9 mouse cellular contexts compared by ENCODE assay signal in genomic region chr2:94398138-94398970, GRCm38 (mm10). TPM values are rescaled to one million over a fixed set of nuclear protein-coding genes. Genes with fewer than 3 reads are reported as not detected.
A peak's percentile ranks its signal among the peaks of the same experiment; 100 is the strongest.
DNase-seq lines count a peak whose midpoint lies in the region; ATAC-seq and TF ChIP-seq lines count a peak whose summit lies in the region.
"Had no signal": no experiment of that assay in that cellular context is flagged by ENCODE, and none has a peak within 500 bp of the region (broad histone marks: within the 10 kb centered on the region; RNA-seq: fewer than 3 reads in every experiment).

No protein-coding gene starts in this region.

- intact Hi-C loops in left cerebral cortex, postnatal 4 days (cut with DNase I), result no loop called here

- DNase-seq in lung, adult 18-20 months, result peak; percentile 7 to 12
- no peak for DNase-seq in lung, adult 2 months
- peak; percentile 22 to 29 for DNase-seq in frontal cortex, postnatal 14 days (ENCODE audit: low spot score in 2 of 2)
- DNase-seq in hindbrain, embryonic 14.5 days (ENCODE audit: low spot score), result peak; percentile 56
- peak; percentile 85 for DNase-seq in left cerebral cortex, postnatal 4 days
- DNase-seq in skeletal muscle tissue, adult 2 months (ENCODE audit: low read depth, low spot score), result peak; percentile 91
- no peak for DNase-seq in urinary bladder, postnatal 10 days (ENCODE audit: low spot score)

- H3K36me3 ChIP-seq in hindbrain, embryonic 14.5 days (replicated peaks; ENCODE audit: control insufficient read depth, insufficient read depth), result peaks cover 9% of the 10 kb centered on the region; the same call in 1 of the 2 replicates

- 57% methylated on average over 8 of the region's 8 CpGs for WGBS in lung, adult 2 months
- 60% methylated on average over 8 of the region's 8 CpGs for WGBS in hindbrain, embryonic 14.5 days

- no peak for TF ChIP-seq CTCF in lung, adult 2 months (IDR thresholded peaks at IDR 0.05; ENCODE audit: insufficient read depth, low read length)

- H3K9ac ChIP-seq in hindbrain, embryonic 14.5 days, result no peak overlapping the region

- H3K27me3 ChIP-seq in hindbrain, embryonic 14.5 days (ENCODE audit: control insufficient read depth, insufficient read depth, low read length), result no peaks in the 10 kb centered on the region
- H3K27me3 ChIP-seq: megakaryocyte, embryonic 14.5 days had no signal

- no peak overlapping the region for H3K4me3 ChIP-seq in lung, adult 2 months (replicated peaks; ENCODE audit: extremely low read depth, low read depth, low read length)
- no peak overlapping the region for H3K4me3 ChIP-seq in hindbrain, embryonic 14.5 days (replicated peaks; ENCODE audit: low read length)
- H3K4me3 ChIP-seq: megakaryocyte, embryonic 14.5 days had no signal

- TF ChIP-seq POLR2A in lung, adult 2 months (IDR thresholded peaks at IDR 0.05; ENCODE audit: borderline replicate concordance, extremely low read depth, low read depth, low read length), result no peak

- no peaks in the 10 kb centered on the region for H3K9me3 ChIP-seq in hindbrain, embryonic 14.5 days (ENCODE audit: control insufficient read depth, low read length)
- H3K9me3 ChIP-seq: megakaryocyte, embryonic 14.5 days had no signal

- peaks cover 6% of the 10 kb centered on the region for H3K4me1 ChIP-seq in lung, adult 2 months (ENCODE audit: control insufficient read depth, insufficient read depth, low read length)
- H3K4me1 ChIP-seq in hindbrain, embryonic 14.5 days (replicated peaks; ENCODE audit: control insufficient read depth, insufficient read depth, low read length), result peaks cover 12% of the 10 kb centered on the region

- no peak overlapping the region for H3K4me2 ChIP-seq in hindbrain, embryonic 14.5 days (replicated peaks)

- H3K27ac ChIP-seq in hindbrain, embryonic 14.5 days, result peak overlapping the region; percentile 71

- peak; percentile 83 for ATAC-seq in hindbrain, embryonic 14.5 days (ENCODE audit: low FRiP score)
- ATAC-seq in erythroid progenitor cell, adult 5-6 weeks (replicated peaks; ENCODE audit: low FRiP score, poor library complexity, severe bottlenecking), result no peak

RNA-seq across cellular contexts. Expression of gene Ttc17, which starts 8.1 kb away (rescaled TPM):
- 15.0 and 18.6 TPM in 2 replicates for polyA plus RNA-seq in lung, adult 2 months (2012; rRNA removed)
- polyA plus RNA-seq in hindbrain, embryonic 14.5 days (2014; fragmentation: Nextera tagmentation; extraction: Ambion mirVana), result 25.1 and 27.9 TPM in 2 replicates
- total RNA-seq in left cerebral cortex, postnatal 4 days (2021), result 10 to 100 TPM; 34.2 to 35.1 TPM
- 11.3 and 13.7 TPM in 2 replicates for total RNA-seq in erythroid progenitor cell, adult 5-6 weeks (2015; ENCODE audit: low replicate concordance)
- total RNA-seq in erythroid progenitor cell, adult 5-6 weeks (2017; ENCODE audit: low replicate concordance), result 12.4 and 17.5 TPM in 2 replicates

RNA-seq across cellular contexts. Expression of gene Api5, which starts 39.6 kb away (rescaled TPM):
- 22.2 and 23.1 TPM in 2 replicates for polyA plus RNA-seq in lung, adult 2 months (2012; rRNA removed)
- polyA plus RNA-seq in hindbrain, embryonic 14.5 days (2014; fragmentation: Nextera tagmentation; extraction: Ambion mirVana), result 118 and 129 TPM in 2 replicates
- 10 to 100 TPM; 49.0 to 53.1 TPM for total RNA-seq in left cerebral cortex, postnatal 4 days (2021)
- 73.2 and 98.1 TPM in 2 replicates for total RNA-seq in erythroid progenitor cell, adult 5-6 weeks (2015; ENCODE audit: low replicate concordance)
- total RNA-seq in erythroid progenitor cell, adult 5-6 weeks (2017; ENCODE audit: low replicate concordance), result 65.7 and 78.7 TPM in 2 replicates

Comparison
In these comparisons a context has a peak if more than half of its experiments do, and no peak if none do; other contexts are left out.
1. DNase-seq: peak in lung, adult 18-20 months (2 of 2), frontal cortex, postnatal 14 days (2 of 2), hindbrain, embryonic 14.5 days (single experiment), left cerebral cortex, postnatal 4 days (single experiment) and skeletal muscle tissue, adult 2 months (single experiment); none in lung, adult 2 months (single experiment) and urinary bladder, postnatal 10 days (single experiment).